Mouse (Mus musculus) heart, embryonic 14.5 days (tissue): ENCODE data around the gene Colgalt1. TPM values are rescaled to one million over a fixed set of nuclear protein-coding genes. Genes with fewer than 3 reads are reported as not detected.

Experiments used
- ATAC-seq: fragments of 200-750 bp; cut with Nextera tagmentation; 2 replicates; pipeline ENCODE4 v1.8.0; 2017; ENCODE audit warnings: low read depth, moderate TSS enrichment; ENCODE audit not compliant: insufficient number of reproducible peaks, insufficient read depth, low FRiP score
- H3K27ac ChIP-seq, 2 experiments: fragments of 200-500 bp in 1 of 2; fragments of 300-500 bp in 1 of 2; sonication (generic) in 1 of 2; replicated peaks in 1 of 2; 2 replicates each; pipeline ENCODE4 v1.5.1; 2012 to 2014; ENCODE audit warnings: low read depth in 2 of 2, low read length in 2 of 2, control low read depth in 1 of 2, mild to moderate bottlenecking in 1 of 2, mixed read lengths in 1 of 2; ENCODE audit not compliant: control insufficient read depth in 1 of 2, insufficient read depth in 1 of 2
- H3K27me3 ChIP-seq: fragments of 300-500 bp; sonication (generic); 2 replicates; pipeline ENCODE4 v1.6.1; 2014; ENCODE audit warnings: mild to moderate bottlenecking, low read length, control low read depth; ENCODE audit not compliant: control insufficient read depth, insufficient read depth
- H3K36me3 ChIP-seq: fragments of 300-500 bp; sonication (generic); 2 replicates; pipeline ENCODE4 v1.6.1; 2014; ENCODE audit warnings: mild to moderate bottlenecking, control low read depth, low read length, mixed read lengths; ENCODE audit not compliant: control insufficient read depth, insufficient read depth
- H3K4me1 ChIP-seq, 2 experiments: fragments of 200-500 bp in 1 of 2; fragments of 300-500 bp in 1 of 2; sonication (generic) in 1 of 2; 2 replicates each; pipeline ENCODE4 v1.6.1; 2012 to 2014; ENCODE audit warnings: low read length in 2 of 2, control low read depth in 1 of 2, mixed read lengths in 1 of 2; ENCODE audit not compliant: control insufficient read depth in 2 of 2, insufficient read depth in 2 of 2
- H3K4me2 ChIP-seq: fragments of 300-500 bp; sonication (generic); 2 replicates; pipeline ENCODE4 v1.6.1; 2014; ENCODE audit warnings: mild to moderate bottlenecking, low read length
- H3K4me3 ChIP-seq, 2 experiments: fragments of 200-500 bp in 1 of 2; fragments of 300-500 bp in 1 of 2; sonication (generic) in 1 of 2; 2 replicates each; pipeline ENCODE4 v1.5.1; 2012 to 2014; ENCODE audit warnings: low read length in 2 of 2, mild to moderate bottlenecking in 2 of 2, control low read depth in 1 of 2, low read depth in 1 of 2, moderate library complexity in 1 of 2; ENCODE audit not compliant: control insufficient read depth in 1 of 2, insufficient read depth in 1 of 2
- H3K9ac ChIP-seq: fragments of 300-500 bp; sonication (generic); 2 replicates; pipeline ENCODE4 v1.6.1; 2014; ENCODE audit warnings: mild to moderate bottlenecking, low read length
- H3K9me3 ChIP-seq: fragments of 300-500 bp; sonication (generic); 2 replicates; pipeline ENCODE4 v1.6.1; 2016; ENCODE audit warnings: low read length, control low read depth; ENCODE audit not compliant: control insufficient read depth
- WGBS: fragments of 180-500 bp; shearing (Covaris S2); extraction: QIAGEN DNeasy Blood & Tissue Kit; methylation state at CpG from one replicate; pipeline ENCODE4 v1.1.7; 2014; 5-methylcytosine and 5-hydroxymethylcytosine counted together
- polyA plus RNA-seq: library from polyadenylated mRNA; unstranded; fragments of >200 nt; fragmentation: Nextera tagmentation; extraction: Ambion mirVana; gene quantifications from 2 replicates; pipeline ENCODE4 v1.2.1, GENCODE M21; 2014

Gene Colgalt1
- polyA plus RNA-seq, 1 experiment from 2014 or later = 61.6 TPM

DNA sequence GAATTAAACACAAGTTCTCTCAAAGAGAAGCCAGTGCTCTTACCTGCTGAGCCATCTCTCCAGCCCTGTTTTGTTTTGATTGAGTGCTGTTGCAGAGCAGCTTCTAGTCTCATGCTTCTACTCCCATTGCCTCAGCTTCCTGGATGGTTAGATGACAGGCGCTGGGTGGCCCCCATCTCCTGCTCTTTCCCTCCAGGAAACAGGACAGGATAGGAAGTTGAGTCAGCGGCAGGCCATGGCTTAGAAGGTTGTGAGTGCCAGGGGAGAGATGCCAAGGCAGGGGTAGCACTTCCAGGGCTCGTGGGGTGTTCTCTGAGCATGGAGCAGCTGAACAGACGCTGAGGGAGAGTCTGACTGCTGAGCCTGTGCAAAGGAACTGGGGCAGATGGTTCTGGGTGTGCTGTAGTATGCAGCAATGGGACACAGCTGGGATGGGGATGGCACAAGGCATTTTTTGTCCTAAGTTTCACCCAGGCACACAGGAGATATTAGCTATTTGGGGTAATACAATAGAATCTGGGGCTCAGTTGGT is 32.9 kb upstream of the Colgalt1 start:
- H3K4me3 ChIP-seq = no peak overlapping the region
- WGBS = 53% methylated on average over 4 of the region's 4 CpGs
- no peak overlapping the region for H3K4me2 ChIP-seq
- peaks cover 9% of the 10 kb centered on the region; the same call in 1 of the 2 replicates for H3K36me3 ChIP-seq
- H3K9me3 ChIP-seq = no peaks in the 10 kb centered on the region
- no peak overlapping the region for H3K9ac ChIP-seq
- H3K27me3 ChIP-seq = no peaks in the 10 kb centered on the region
- ATAC-seq = no peak
- H3K27ac ChIP-seq = no peak overlapping the region
- H3K4me1 ChIP-seq = peaks cover 2 to 8% of the 10 kb centered on the region in 2 experiments; a peak in 3 of 4 replicates

DNA sequence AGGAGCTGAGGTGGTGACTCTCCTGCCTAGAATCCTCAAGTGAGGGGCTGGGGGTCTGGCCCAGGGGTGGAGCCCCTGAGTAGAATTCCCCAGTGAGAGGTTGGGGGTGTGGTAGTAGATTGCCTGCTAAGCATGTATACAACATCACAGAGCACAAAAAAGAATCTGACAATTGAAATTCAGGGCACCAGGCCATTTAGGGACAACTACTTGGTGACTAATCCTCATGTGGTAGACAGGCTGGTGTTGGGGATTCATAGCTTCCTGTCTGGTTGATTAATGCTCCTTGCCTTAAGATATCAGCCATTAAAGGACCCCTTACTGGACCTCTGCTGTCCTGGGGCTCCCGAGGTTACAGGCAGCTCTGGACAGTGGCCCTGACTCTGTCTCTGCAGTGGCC is 31.8 kb upstream of the Colgalt1 start:
- Histone ChIP-seq H3K36me3 (peaks cover 9% of the 10 kb centered on the region), H3K27me3 (no peaks in the 10 kb centered on the region), H3K4me3 (no peak overlapping the region), H3K9ac (no peak overlapping the region), H3K4me1 (peaks cover 0 to 4% of the 10 kb centered on the region in 2 experiments; a peak in 2 of 4 replicates), H3K27ac (no peak overlapping the region), H3K4me2 (no peak overlapping the region), H3K9me3 (no peaks in the 10 kb centered on the region)
- 65% methylated on average over 1 of the region's 1 CpGs for WGBS
- no peak for ATAC-seq

DNA sequence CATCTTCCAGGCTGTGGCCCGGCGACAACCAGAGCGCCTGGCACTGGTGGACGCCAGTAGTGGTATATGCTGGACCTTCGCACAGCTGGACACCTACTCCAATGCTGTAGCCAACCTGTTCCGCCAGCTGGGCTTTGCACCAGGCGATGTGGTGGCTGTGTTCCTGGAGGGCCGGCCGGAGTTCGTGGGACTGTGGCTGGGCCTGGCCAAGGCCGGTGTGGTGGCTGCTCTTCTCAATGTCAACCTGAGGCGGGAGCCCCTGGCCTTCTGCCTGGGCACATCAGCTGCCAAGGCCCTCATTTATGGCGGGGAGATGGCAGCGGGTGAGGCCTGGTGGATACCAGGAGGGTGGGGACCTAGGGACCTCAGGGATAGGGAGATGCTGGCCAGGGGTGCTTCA is 31.3 kb upstream of the Colgalt1 start:
- no peak overlapping the region for H3K4me3 ChIP-seq
- 89% methylated on average over 14 of the region's 14 CpGs for WGBS
- H3K27me3 ChIP-seq = no peaks in the 10 kb centered on the region
- no peak overlapping the region for H3K9ac ChIP-seq
- H3K9me3 ChIP-seq = no peaks in the 10 kb centered on the region
- peaks cover 0 to 4% of the 10 kb centered on the region in 2 experiments; a peak in 2 of 4 replicates for H3K4me1 ChIP-seq
- no peak overlapping the region for H3K4me2 ChIP-seq
- H3K36me3 ChIP-seq = peaks cover 11% of the 10 kb centered on the region
- no peak for ATAC-seq
- no peak overlapping the region for H3K27ac ChIP-seq

- Histone ChIP-seq H3K27me3 (no peaks in the 10 kb centered on the region), H3K27ac (no peak overlapping the region), H3K4me3 (no peak overlapping the region), H3K4me1 (no peaks in the 10 kb centered on the region; a peak in 1 of 4 replicates), H3K9ac (no peak overlapping the region), H3K4me2 (no peak overlapping the region), H3K9me3 (no peaks in the 10 kb centered on the region), H3K36me3 (peaks cover 19% of the 10 kb centered on the region)
- ATAC-seq = no peak
- 53% methylated on average over 9 of the region's 9 CpGs for WGBS
These were observed 30.6 kb upstream of the Colgalt1 start for GRCm38 (mm10) chr8:71580201-71580600.

- no peaks in the 10 kb centered on the region for H3K27me3 ChIP-seq
- H3K4me3 ChIP-seq = no peak overlapping the region
- H3K4me2 ChIP-seq = no peak overlapping the region
- H3K27ac ChIP-seq = no peak overlapping the region
- H3K4me1 ChIP-seq = peaks cover 4 to 6% of the 10 kb centered on the region in 2 experiments
- ATAC-seq = no peak
- H3K9ac ChIP-seq = no peak overlapping the region
- WGBS = 70% methylated on average over 2 of the region's 2 CpGs
- peaks cover 20% of the 10 kb centered on the region for H3K36me3 ChIP-seq
- H3K9me3 ChIP-seq = no peaks in the 10 kb centered on the region
These were observed 23.9 kb upstream of the Colgalt1 start for GRCm38 (mm10) chr8:71586891-71587290.

DNA sequence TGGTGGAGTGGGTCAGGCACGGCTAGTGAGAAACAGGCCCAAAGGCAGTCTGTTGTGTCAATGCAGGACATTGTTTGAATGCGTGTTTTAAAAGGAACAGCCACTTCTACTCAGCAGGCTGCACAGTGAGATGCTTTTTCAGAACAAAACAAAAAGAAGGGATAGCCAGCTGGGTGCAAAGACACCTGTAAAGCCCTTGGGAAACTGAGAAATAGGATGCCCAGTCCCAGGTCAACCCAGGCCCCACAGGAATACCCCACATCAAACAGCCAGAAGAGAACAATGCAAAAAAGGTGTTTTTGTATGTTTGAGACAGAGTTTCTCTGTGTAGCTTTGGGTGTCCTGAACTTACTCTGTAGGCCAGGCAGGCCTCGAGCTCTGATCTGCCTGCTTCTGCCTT is 22.0 kb upstream of the Colgalt1 start:
- Histone ChIP-seq H3K4me3 (no peak overlapping the region), H3K4me1 (peaks cover 8 to 17% of the 10 kb centered on the region in 2 experiments), H3K4me2 (no peak overlapping the region), H3K9ac (no peak overlapping the region), H3K27me3 (no peaks in the 10 kb centered on the region), H3K9me3 (no peaks in the 10 kb centered on the region), H3K27ac (no peak overlapping the region), H3K36me3 (peaks cover 20% of the 10 kb centered on the region)
- WGBS = 60% methylated on average over 3 of the region's 3 CpGs
- no peak for ATAC-seq

DNA sequence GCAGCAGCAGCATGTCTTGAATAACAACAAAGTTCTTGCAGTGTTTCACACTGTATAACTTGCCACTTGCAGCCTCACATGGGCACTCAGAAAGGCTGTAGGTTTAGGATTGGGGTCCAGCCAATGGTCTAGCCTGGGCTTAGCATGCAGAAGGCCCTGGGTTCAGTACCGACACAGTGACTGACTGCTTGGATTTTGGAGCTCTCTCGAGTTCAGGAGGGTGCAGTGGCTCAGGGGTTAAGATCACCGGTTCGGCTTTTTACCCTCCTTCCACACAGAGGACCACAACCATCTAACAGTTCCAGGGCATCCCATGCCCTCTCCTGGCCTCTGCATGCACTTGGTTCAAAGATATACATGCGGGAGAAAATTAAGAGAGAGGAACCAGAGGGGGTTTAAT is 19.8 kb upstream of the Colgalt1 start:
- Histone ChIP-seq H3K9ac (peak overlapping the region; percentile 95), H3K4me1 (peaks cover 8 to 17% of the 10 kb centered on the region in 2 experiments), H3K27me3 (no peaks in the 10 kb centered on the region), H3K4me3 (peak overlapping the region; percentile 60 to 68), H3K4me2 (peak overlapping the region; percentile 90), H3K36me3 (peaks cover 13% of the 10 kb centered on the region; the same call in 1 of the 2 replicates), H3K27ac (peak overlapping the region in 1 of 2 experiments; percentile 96; a peak in 1 of 4 replicates), H3K9me3 (no peaks in the 10 kb centered on the region)
- WGBS = 21% methylated on average over 5 of the region's 5 CpGs
- ATAC-seq = no peak
